29 mouse cellular contexts compared by ENCODE assay signal in genomic region chr9:19694898-19695379, GRCm38 (mm10). TPM values are rescaled to one million over a fixed set of nuclear protein-coding genes. Genes with fewer than 3 reads are reported as not detected.
"Had no signal": no experiment of that assay in that cellular context is flagged by ENCODE, and none has a peak within 500 bp of the region (broad histone marks: within the 10 kb centered on the region; RNA-seq: fewer than 3 reads in every experiment).

No protein-coding gene starts in this region.

RNA-seq across cellular contexts. Expression of gene Olfr857, which starts 14.3 kb away (rescaled TPM):
- total RNA-seq: common myeloid progenitor, adult 5-6 weeks; forebrain, postnatal 0 days; gastrocnemius, adult 18-20 months; gastrocnemius, adult 2 months; gastrocnemius, adult 8-10 months; gastrocnemius, postnatal 10 days; gastrocnemius, postnatal 14 days; gastrocnemius, postnatal 25 days; gastrocnemius, postnatal 36 days; gastrocnemius, postnatal 4 days; granulocyte monocyte progenitor cell, adult 5-6 weeks; heart, adult 18-20 months; heart, adult 2 months; heart, adult 8-10 months had no signal
- polyA plus RNA-seq: embryonic facial prominence, embryonic 10.5 days; embryonic facial prominence, embryonic 11.5 days; embryonic facial prominence, embryonic 12.5 days; embryonic facial prominence, embryonic 13.5 days; erythroblast, embryonic 14.5 days; forebrain, embryonic 10.5 days; forebrain, embryonic 11.5 days; forebrain, embryonic 12.5 days; forebrain, embryonic 13.5 days; forebrain, embryonic 14.5 days; forebrain, embryonic 15.5 days; forebrain, embryonic 16.5 days; forebrain, postnatal 0 days; gonadal fat pad, adult 2 months; heart, adult 2 months; heart, embryonic 10.5 days; heart, embryonic 11.5 days had no signal
